11 mouse cellular contexts compared by ENCODE assay signal in the genomic region with DNA sequence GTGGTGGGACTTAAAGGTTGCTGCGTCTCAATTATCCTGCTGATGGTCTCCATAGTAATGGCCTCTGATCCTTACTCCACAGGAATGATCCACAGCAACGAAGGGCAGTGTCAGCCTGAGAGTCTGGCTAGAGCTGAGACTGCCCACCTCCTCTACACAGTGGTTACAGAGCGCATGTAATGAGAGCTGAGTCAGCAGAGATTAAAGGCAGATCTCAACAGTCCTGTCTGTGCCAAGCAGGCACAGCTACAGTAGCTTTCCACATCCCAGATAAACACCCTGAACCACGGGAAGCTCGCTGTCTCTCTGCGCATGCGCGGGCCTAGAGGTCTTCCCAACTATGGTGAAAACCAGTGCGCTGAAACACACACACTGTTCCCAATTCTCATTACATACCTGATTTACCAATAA. TPM values are rescaled to one million over a fixed set of nuclear protein-coding genes. Genes with fewer than 3 reads are reported as not detected.
DNase-seq lines count a peak whose midpoint lies in the region; ATAC-seq and TF ChIP-seq lines count a peak whose summit lies in the region.
"Had no signal": no experiment of that assay in that cellular context is flagged by ENCODE, and none has a peak within 500 bp of the region (broad histone marks: within the 10 kb centered on the region; RNA-seq: fewer than 3 reads in every experiment).

No protein-coding gene starts in this region.

- no peak overlapping the region for H3K4me3 ChIP-seq in hindbrain, embryonic 10.5 days
- H3K4me3 ChIP-seq in hindbrain, embryonic 12.5 days = no peak overlapping the region
- no peak overlapping the region for H3K4me3 ChIP-seq in ES-E14 (ENCODE audit: insufficient read depth in 1 of 2, low read depth in 1 of 2, low read length in 2 of 2, poor library complexity in 1 of 2, severe bottlenecking in 1 of 2)
- no peak overlapping the region for H3K4me3 ChIP-seq in midbrain, embryonic 11.5 days (ENCODE audit: low read depth, low read length)
- H3K4me3 ChIP-seq: heart, embryonic 13.5 days had no signal

- H3K9ac ChIP-seq in hindbrain, embryonic 12.5 days = no peak overlapping the region
- no peak overlapping the region for H3K9ac ChIP-seq in ES-E14 (ENCODE audit: insufficient read depth, low read depth, low read length, poor library complexity, severe bottlenecking)
- no peak overlapping the region for H3K9ac ChIP-seq in midbrain, embryonic 11.5 days (ENCODE audit: low read length)
- H3K9ac ChIP-seq: heart, embryonic 13.5 days had no signal

- peaks cover 10% of the 10 kb centered on the region for H3K4me1 ChIP-seq in hindbrain, embryonic 10.5 days (replicated peaks)
- no peaks in the 10 kb centered on the region for H3K4me1 ChIP-seq in hindbrain, embryonic 12.5 days
- H3K4me1 ChIP-seq in ES-E14 (ENCODE audit: control insufficient read depth in 2 of 2, insufficient read depth in 2 of 2, low read length in 2 of 2, poor library complexity in 1 of 2) = peaks cover 0 to 6% of the 10 kb centered on the region in 2 experiments; a peak in 2 of 4 replicates
- no peaks in the 10 kb centered on the region for H3K4me1 ChIP-seq in midbrain, embryonic 11.5 days (ENCODE audit: control insufficient read depth, insufficient read depth, low read length)

- peak; percentile 18 for DNase-seq in hindbrain, embryonic 10.5 days (ENCODE audit: low spot score)
- DNase-seq in ES-E14 (ENCODE audit: low read depth, low spot score) = no peak
- peak; percentile 52 for DNase-seq in ZHBTc4 (ENCODE audit: low read depth, low spot score)
- no peak for DNase-seq in midbrain, embryonic 11.5 days (ENCODE audit: low spot score, missing footprints)
- DNase-seq in spleen, adult 12 weeks (ENCODE audit: low spot score) = no peak
- DNase-seq in right cerebral cortex, adult 2 months (ENCODE audit: low spot score in 2 of 2) = no peak
- DNase-seq: adrenal gland, postnatal 36 days; cerebellum, adult 18-20 months had no signal

- 64% methylated on average over 9 of the region's 9 CpGs for WGBS in hindbrain, embryonic 10.5 days
- 67% methylated on average over 9 of the region's 9 CpGs for WGBS in hindbrain, embryonic 12.5 days
- WGBS in midbrain, embryonic 11.5 days = 66% methylated on average over 9 of the region's 9 CpGs

- H3K27ac ChIP-seq in hindbrain, embryonic 10.5 days = no peak overlapping the region
- H3K27ac ChIP-seq in hindbrain, embryonic 12.5 days = no peak overlapping the region
- H3K27ac ChIP-seq in ES-E14 (ENCODE audit: insufficient read depth, low read depth, low read length, poor library complexity, severe bottlenecking) = no peak overlapping the region
- no peak overlapping the region for H3K27ac ChIP-seq in midbrain, embryonic 11.5 days (ENCODE audit: low read depth, low read length)
- H3K27ac ChIP-seq: heart, embryonic 13.5 days had no signal

- H3K36me3 ChIP-seq in hindbrain, embryonic 10.5 days = peaks cover 45% of the 10 kb centered on the region
- H3K36me3 ChIP-seq in hindbrain, embryonic 12.5 days = peaks cover 45% of the 10 kb centered on the region
- peaks cover 17% of the 10 kb centered on the region; the same call in 1 of the 2 replicates for H3K36me3 ChIP-seq in ES-E14 (ENCODE audit: control insufficient read depth, insufficient read depth, low read length, poor library complexity, severe bottlenecking)
- H3K36me3 ChIP-seq in midbrain, embryonic 11.5 days (ENCODE audit: control insufficient read depth, insufficient read depth, low read length) = no peaks in the 10 kb centered on the region

- H3K4me2 ChIP-seq in hindbrain, embryonic 12.5 days (replicated peaks) = no peak overlapping the region
- H3K4me2 ChIP-seq in midbrain, embryonic 11.5 days = no peak overlapping the region
- H3K4me2 ChIP-seq: heart, embryonic 13.5 days had no signal

- H3K9me3 ChIP-seq in hindbrain, embryonic 10.5 days = no peaks in the 10 kb centered on the region
- H3K9me3 ChIP-seq in hindbrain, embryonic 12.5 days (replicated peaks) = no peaks in the 10 kb centered on the region
- H3K9me3 ChIP-seq in ES-E14 (ENCODE audit: control insufficient read depth, insufficient read depth, low read depth, low read length) = no peaks in the 10 kb centered on the region
- no peaks in the 10 kb centered on the region for H3K9me3 ChIP-seq in midbrain, embryonic 11.5 days (ENCODE audit: control insufficient read depth, low read length)
- H3K9me3 ChIP-seq: heart, embryonic 13.5 days had no signal

- ATAC-seq in hindbrain, embryonic 12.5 days (ENCODE audit: low FRiP score) = no peak
- peak; percentile 59; the same call in 1 of the 2 replicates for ATAC-seq in midbrain, embryonic 11.5 days (ENCODE audit: low FRiP score)
- ATAC-seq: lung, postnatal 0 days had no signal

- in situ Hi-C loops in ES-E14 (cut with MboI; ENCODE audit: low sequenced_read_pairs in 2 of 2, unreplicated experiment in 2 of 2) = no loop called here

- H3K27me3 ChIP-seq in hindbrain, embryonic 10.5 days (ENCODE audit: insufficient read depth, poor library complexity, severe bottlenecking) = no peaks in the 10 kb centered on the region
- no peaks in the 10 kb centered on the region for H3K27me3 ChIP-seq in hindbrain, embryonic 12.5 days
- no peaks in the 10 kb centered on the region for H3K27me3 ChIP-seq in midbrain, embryonic 11.5 days (ENCODE audit: control insufficient read depth, insufficient read depth, low read length)
- H3K27me3 ChIP-seq: heart, embryonic 13.5 days had no signal

TF ChIP-seq in ES-E14, 5 proteins besides CTCF, POLR2A, EP300 and RAD21:
- TF ChIP-seq HCFC1 (IDR thresholded peaks at IDR 0.05; ENCODE audit: borderline replicate concordance, insufficient read depth, low read length) = no peak
- peak; percentile 71 for TF ChIP-seq MAFK (IDR thresholded peaks at IDR 0.05; ENCODE audit: insufficient read depth, low read depth, low read length)

RNA-seq across cellular contexts. Expression of a gene that starts 13.8 kb away (rescaled TPM):
- polyA plus RNA-seq in hindbrain, embryonic 10.5 days (2016; fragmentation: Nextera tagmentation; extraction: Ambion mirVana) = 9.8 and 12.9 TPM in 2 replicates
- polyA plus RNA-seq in hindbrain, embryonic 12.5 days (2016; fragmentation: Nextera tagmentation; extraction: Ambion mirVana) = 20.5 and 21.8 TPM in 2 replicates
- total RNA-seq in ES-E14 (2012; rRNA removed) = 10.0 and 13.1 TPM in 2 replicates
- polyA plus RNA-seq in midbrain, embryonic 11.5 days (2014; fragmentation: Nextera tagmentation; extraction: Ambion mirVana) = 10.3 and 13.3 TPM in 2 replicates

Comparison
In these comparisons a context has a peak if more than half of its experiments do, and no peak if none do; other contexts are left out.
1. DNase-seq: peak in hindbrain, embryonic 10.5 days (single experiment) and ZHBTc4 (single experiment); none in ES-E14 (single experiment), midbrain, embryonic 11.5 days (single experiment), spleen, adult 12 weeks (single experiment) and right cerebral cortex, adult 2 months (0 of 2).